Mouse (Mus musculus) kidney, postnatal 10 days (tissue): ENCODE measurements around the gene Itga3.
A peak's percentile ranks its signal among the peaks of the same experiment; 100 is the strongest.

ENCODE experiments used
- DNase-seq: peaks from one replicate; pipeline ENCODE4 v3.0.0; 2021; ENCODE audit warnings: mixed read lengths

The Itga3 gene

GRCm38 (mm10) chr11:95070140-95071107 is 6.2 kb downstream of the Itga3 start:
- no peak for DNase-seq

GRCm38 (mm10) chr11:95069226-95069957 is 7.2 kb downstream of the Itga3 start:
- no peak for DNase-seq

GRCm38 (mm10) chr11:95056768-95057501 is 19.7 kb downstream of the Itga3 start:
- no peak for DNase-seq

DNA sequence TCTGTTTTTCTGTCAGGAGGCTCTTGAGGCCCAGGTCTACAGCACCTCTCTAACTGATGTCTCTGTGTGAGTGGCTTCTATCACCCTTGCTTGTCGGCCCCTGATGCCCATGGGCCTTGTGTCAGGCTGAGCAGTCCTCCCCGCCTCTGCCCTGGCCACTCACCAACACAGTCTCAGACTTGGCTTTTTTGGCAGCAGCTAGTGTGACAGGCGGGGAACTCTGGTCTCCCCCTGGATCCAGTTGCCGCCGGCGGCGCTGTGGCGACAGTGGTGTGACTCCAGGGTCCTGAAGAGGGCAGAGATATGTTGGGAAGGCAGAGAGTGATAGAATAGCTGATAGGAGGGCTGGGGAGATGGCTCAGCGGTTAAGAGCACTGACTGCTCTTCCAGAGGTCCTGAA is 23.5 kb downstream of the Itga3 start:
- no peak for DNase-seq

GRCm38 (mm10) chr11:95046980-95047680 is 29.5 kb downstream of the Itga3 start:
- peak; percentile 72 for DNase-seq

DNA sequence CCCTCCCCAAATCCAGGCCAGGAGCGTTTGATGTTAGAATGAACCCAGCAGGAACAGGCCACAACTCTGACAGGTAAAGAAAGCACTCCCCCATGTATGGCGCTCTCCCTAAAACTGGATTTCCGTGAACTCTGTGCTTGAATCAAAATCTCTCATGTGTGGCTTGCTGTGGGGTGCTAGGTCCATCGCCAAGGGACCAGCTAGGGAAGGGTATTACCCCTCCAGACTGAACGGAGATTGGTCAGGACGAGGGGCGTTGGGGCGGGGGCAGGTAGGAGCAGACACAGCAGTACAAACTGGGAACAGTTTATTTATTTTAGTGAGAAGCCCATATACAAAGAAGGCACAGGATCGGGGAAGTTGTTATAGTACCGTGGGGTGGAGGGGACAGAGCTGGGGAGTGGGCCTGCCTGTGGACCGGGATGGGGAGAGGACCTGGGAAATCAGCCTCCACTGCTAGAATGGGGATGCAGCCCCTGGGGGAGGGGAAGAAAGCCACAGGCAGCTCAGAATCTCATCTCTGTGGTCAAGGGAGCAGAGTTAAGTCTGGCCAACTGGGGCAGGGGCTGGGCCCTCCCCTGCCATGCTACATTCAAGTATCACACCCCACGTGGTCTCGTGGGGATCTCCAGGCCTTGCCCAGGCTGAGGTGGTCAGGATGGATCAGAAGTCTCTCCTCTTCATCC is 32.3 kb downstream of the Itga3 start:
- DNase-seq: no peak

GRCm38 (mm10) chr11:95043608-95044007 is 33.0 kb downstream of the Itga3 start:
- DNase-seq: no peak

DNA sequence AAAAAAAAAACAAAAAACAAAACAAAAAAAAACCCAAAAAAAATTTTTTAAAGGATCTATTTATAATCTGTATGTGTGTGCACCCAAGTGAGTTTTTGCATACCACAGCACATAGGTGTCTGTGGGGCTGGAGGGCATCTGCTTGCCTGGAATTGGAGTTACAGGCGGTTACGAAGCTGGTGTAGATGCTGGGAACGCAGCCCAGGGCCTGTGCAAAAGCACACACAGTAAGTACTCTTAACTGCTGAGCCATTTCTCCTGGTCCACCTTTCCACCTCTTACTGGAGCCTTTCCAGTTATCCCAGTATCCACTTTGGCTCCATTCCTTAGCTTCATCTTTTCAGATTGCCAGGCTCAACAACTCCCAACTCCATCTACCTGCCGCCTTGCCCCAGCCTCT is 33.5 kb downstream of the Itga3 start:
- DNase-seq: no peak

DNA sequence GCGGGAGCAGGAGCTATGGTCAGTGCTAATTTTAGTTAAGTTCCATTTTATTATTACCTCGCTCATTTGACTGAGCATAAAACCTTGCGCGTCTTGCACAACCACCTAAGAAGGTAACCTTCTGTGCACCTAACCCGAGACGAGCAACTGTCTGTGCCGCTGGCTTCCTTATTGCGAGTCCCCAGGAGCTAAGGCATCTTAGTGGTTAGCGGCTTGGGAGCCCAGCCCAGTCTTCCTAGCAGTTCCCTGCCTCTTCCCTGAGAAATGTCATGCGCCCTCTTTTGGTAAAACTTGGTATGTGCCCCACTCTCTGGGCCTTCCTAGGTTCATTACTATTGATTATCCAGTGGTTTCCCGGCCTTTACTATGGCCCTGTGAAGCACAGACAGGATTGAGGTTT is 34.5 kb downstream of the Itga3 start:
- DNase-seq: peak; percentile 91

DNA sequence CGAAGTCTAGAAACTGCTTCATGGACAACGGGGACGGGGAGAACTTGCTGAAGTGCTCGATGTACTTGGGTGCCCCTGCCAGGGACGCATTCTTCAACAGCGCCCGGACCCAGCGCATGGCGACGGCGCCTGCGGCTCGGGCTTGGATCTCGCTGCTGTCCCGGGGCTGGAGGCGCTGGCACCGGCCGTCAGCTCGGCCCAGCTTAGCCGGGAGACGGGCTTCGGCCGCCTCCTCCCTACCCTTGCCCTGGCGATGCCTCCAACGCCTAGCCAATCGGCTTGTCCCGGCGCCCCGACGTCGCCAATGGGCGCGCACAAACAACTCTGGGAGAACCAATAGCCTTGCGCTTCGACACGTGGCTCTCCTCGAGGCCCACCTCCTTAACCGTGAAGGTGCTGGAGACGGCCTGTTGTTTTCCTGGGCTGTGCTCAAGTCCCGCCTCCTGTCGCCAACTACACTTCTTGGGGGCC is 35.4 kb downstream of the Itga3 start, which contains the start of gene Pdk2:
Pdk2 (minus strand) TSS at position 216 of the 471 bp plus-strand sequence.
- DNase-seq: peak; percentile 97

DNA sequence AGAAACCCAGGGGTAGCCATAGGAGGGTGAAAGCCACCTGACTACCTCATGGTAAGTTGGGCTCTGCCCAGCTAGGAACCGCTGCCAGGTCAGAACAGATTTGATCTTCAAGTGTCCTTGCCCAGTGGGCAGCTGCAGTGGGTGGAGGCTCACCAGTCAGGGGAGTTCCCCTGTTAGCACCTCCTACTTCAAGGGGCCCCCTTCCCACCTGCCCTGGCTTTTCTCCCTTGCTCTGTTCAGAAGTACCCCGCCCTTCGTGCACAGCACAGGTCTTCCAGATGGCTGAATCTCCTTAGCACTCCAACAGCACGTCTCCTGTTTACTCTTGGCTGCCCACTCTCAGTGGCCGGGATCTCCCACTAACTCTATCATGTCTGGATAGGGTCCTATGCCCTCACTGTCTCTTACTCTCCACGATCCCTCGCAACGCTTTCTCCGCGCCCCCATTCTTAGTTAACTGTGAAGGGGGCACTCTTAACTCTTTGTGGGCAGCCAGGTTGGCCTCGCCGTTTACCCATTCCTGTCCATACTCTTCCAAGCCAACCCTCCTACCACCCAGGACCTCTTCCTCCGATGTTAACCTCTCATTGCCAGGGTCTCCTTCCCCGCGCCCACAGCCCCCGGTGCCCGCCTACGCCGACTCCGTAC is 36.0 kb downstream of the Itga3 start:
- DNase-seq: peak; percentile 88

DNA sequence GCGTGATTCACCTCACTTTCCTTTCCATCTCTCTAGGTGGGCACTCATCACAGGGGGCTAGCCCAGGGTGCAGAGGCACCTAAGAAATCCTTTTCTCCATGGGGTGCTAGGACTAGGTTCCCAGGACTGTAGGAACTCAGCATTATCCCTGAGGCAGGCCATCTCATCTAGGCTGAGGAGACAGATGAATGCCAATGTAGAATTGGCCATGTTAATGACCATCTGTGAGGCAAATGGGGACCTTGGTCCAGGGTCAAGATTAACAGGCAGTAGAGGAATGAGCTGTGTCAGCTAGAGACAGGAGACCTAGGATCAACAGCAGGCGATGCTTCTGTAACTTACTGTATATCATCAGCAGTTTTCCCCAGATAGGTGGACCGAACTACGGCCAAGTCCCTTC is 36.8 kb downstream of the Itga3 start:
- DNase-seq: no peak

DNA sequence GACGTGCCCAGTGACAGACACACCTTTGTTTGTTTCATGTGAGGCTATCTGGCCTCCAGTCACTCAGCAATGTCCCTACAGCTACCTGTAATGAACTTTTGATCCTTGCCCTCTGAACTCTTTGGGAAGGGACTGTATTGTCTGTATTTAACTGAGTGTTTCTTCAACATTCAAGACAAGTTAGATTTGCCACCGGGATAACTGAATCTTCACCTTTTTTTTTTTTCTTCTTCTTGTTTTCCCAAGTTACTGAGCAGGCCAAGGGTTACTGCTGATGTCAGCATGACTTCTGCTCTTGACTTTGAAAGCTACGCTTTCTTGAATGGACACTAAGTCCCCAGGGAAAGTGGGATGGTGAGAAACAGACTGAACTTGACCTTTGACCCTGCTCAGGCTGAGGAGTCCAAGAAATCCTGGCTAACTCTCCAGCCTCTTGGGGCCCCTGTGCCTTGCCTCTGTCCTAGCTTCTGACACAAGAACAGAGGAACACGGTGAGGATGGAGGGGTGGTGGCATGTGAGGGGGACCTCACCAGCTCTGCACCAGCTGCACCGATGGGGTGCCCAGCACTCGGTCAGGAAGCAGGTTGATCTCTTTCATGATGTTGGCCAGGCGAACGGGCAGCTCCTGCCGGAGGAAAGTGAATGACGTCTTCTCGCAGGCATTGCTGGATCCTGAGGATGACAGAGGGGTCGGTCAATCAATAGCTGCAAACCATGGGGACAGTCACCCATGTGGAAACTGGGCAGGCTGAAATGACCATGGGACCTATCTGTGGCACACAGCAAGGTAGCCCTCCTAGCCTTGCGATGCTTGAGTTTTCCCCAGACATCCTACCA is 37.6 kb downstream of the Itga3 start:
- DNase-seq: peak; percentile 60

GRCm38 (mm10) chr11:95038156-95038817 is 38.3 kb downstream of the Itga3 start:
- DNase-seq: no peak

GRCm38 (mm10) chr11:95037306-95037705 is 39.3 kb downstream of the Itga3 start:
- DNase-seq: no peak

DNA sequence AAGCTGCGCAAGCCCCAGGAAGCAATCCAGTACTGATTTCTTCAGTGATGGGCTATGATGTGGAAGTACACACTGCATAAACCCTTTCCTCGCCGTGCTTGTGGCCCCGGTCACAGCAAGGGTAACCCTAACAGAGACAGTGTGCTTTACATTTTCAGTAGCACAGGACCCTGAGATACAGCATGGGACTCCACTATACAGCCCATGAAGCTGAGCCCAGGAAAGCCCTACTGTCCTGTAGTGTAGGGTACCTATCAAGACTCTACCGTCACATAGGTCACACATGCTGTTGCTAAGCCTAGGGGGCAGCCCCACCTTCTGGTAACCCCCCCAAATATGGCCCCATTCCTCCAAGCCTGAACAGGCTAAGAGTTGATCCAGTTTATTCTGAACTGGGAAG is 40.1 kb downstream of the Itga3 start:
- no peak for DNase-seq

DNA sequence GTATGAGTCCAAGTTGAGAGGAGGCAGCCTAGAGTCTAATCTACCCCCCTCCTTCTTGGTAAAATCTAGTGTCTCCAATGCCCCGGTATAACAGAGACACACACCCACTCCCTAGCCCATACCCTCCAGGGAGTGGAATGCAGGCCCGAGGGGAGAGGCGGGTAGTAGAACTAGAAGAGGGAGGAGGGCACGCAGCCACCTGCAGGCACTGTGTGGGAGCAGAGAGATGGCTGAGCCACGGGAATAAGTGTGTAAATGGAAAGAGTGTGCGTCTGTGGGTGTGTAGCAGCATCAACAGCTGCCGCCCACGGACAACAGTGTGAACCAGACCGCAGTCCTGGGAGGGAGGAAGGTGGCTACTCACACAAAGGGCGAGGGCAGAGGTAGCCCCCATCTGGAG is 41.7 kb downstream of the Itga3 start:
- DNase-seq: no peak

GRCm38 (mm10) chr11:95033617-95034016 is 43.0 kb downstream of the Itga3 start:
- no peak for DNase-seq

DNA sequence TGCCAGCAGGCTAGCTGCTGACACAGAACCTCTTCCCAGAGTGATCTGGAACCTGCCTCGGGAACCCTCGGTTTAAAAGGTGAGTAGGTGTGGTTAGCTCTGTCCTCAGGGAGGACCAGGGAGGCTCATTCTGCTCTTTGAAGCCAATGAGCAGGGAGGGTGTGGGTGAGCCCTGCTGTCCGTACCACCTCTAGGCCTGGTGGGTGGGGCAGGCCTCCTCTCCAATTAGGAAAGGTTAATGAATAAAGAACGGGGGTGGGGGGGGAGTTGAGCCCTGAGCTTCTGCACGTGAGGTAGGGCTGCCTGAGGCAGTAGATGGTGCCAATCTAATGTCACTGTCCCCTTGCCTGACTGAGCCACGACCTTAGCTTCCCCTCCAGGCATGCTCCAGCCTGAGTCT is 43.7 kb downstream of the Itga3 start:
- no peak for DNase-seq
